Mouse (Mus musculus) stomach, postnatal 0 days (tissue): Measurements from ENCODE around the gene Fbxw10. TPM values are rescaled to one million over a fixed set of nuclear protein-coding genes. Genes with fewer than 3 reads are reported as not detected.
A peak's percentile ranks its signal among the peaks of the same experiment; 100 is the strongest.

Experiments used
- ATAC-seq: fragments of 200-750 bp; cut with Nextera tagmentation; 2 replicates; pipeline ENCODE4 v1.8.0; 2017; ENCODE audit not compliant: low FRiP score, low TSS enrichment
- DNase-seq: peaks from one replicate; pipeline ENCODE4 v3.0.0-alpha.2; 2016; ENCODE audit warnings: low spot score
- H3K27ac ChIP-seq: fragments of 300-500 bp; sonication (generic); replicated peaks from 2 replicates; pipeline ENCODE4 v1.5.1; 2014; ENCODE audit warnings: mild to moderate bottlenecking, control low read depth
- H3K27me3 ChIP-seq: fragments of 300-500 bp; sonication (generic); 2 replicates; pipeline ENCODE4 v1.6.1; 2014; ENCODE audit warnings: low read length; ENCODE audit not compliant: control insufficient read depth, insufficient read depth
- H3K36me3 ChIP-seq: fragments of 300-500 bp; sonication (generic); 2 replicates; pipeline ENCODE4 v1.6.1; 2014; ENCODE audit warnings: low read length, mixed read lengths; ENCODE audit not compliant: control insufficient read depth, insufficient read depth
- H3K4me1 ChIP-seq: fragments of 300-500 bp; sonication (generic); replicated peaks from 2 replicates; pipeline ENCODE4 v1.6.1; 2014; ENCODE audit warnings: antibody characterized with exemption; ENCODE audit not compliant: control insufficient read depth, insufficient read depth
- H3K4me2 ChIP-seq: fragments of 300-500 bp; sonication (generic); replicated peaks from 2 replicates; pipeline ENCODE4 v1.6.1; 2014; ENCODE audit warnings: low read depth, mild to moderate bottlenecking, control low read depth, moderate library complexity
- H3K4me3 ChIP-seq: fragments of 300-500 bp; sonication (generic); 2 replicates; pipeline ENCODE4 v1.5.1; 2014; ENCODE audit warnings: low read depth, low read length, control low read depth
- H3K9ac ChIP-seq: fragments of 300-500 bp; sonication (generic); 2 replicates; pipeline ENCODE4 v1.6.1; 2014; ENCODE audit warnings: mild to moderate bottlenecking, low read length, control low read depth, mixed read lengths
- H3K9me3 ChIP-seq: fragments of 300-500 bp; sonication (generic); 2 replicates; pipeline ENCODE4 v1.6.1; 2016; ENCODE audit warnings: low read length; ENCODE audit not compliant: control insufficient read depth
- CTCF ChIP-seq: IDR thresholded peaks from 2 replicates; pipeline ENCODE4 v1.5.1; 2016; ENCODE audit warnings: antibody characterized with exemption, low read depth, mild to moderate bottlenecking, moderate library complexity
- EP300 ChIP-seq: optimal IDR thresholded peaks from 2 replicates; pipeline ENCODE3; 2016; ENCODE audit warnings: antibody characterized with exemption
- WGBS: fragments of 180-500 bp; shearing (Covaris S2); extraction: QIAGEN DNeasy Blood & Tissue Kit; methylation state at CpG from one replicate; pipeline ENCODE4 v1.1.7; 2014; 5-methylcytosine and 5-hydroxymethylcytosine counted together
- polyA plus RNA-seq: library from polyadenylated mRNA; unstranded; fragments of >200 nt; fragmentation: Nextera tagmentation; extraction: Ambion mirVana; gene quantifications from 2 replicates; pipeline ENCODE4 v1.2.1, GENCODE M21; 2015

Gene Fbxw10
- polyA plus RNA-seq, 1 experiment from 2014 or later: 0.47 TPM

- Histone ChIP-seq H3K9me3 (no peaks in the 10 kb centered on the region), H3K4me2 (peak overlapping the region; percentile 77), H3K36me3 (no peaks in the 10 kb centered on the region), H3K27me3 (no peaks in the 10 kb centered on the region), H3K27ac (no peak overlapping the region), H3K4me3 (peak overlapping the region; percentile 82), H3K4me1 (no peaks in the 10 kb centered on the region), H3K9ac (no peak overlapping the region)
- 21% methylated on average over 9 of the region's 9 CpGs for WGBS
- DNase-seq (no peak), ATAC-seq (no peak)
- TF ChIP-seq CTCF: no peak
- TF ChIP-seq EP300: no peak
Measured at GRCm38 (mm10) chr11:62878728-62879127, 31.9 kb downstream of the Fbxw10 start.

GRCm38 (mm10) chr11:62879220-62880048 is 32.6 kb downstream of the Fbxw10 start, which contains the start of gene Tvp23b:
TSS of gene Tvp23b (plus strand) at chr11:62879455.
- Histone ChIP-seq H3K4me3 (peak within 1 kb of the TSS; percentile 82), H3K4me1 (no peaks in the 10 kb centered on the region), H3K9ac (peak within 1 kb of the TSS; percentile 93), H3K27me3 (no peaks in the 10 kb centered on the region), H3K4me2 (peak within 1 kb of the TSS; percentile 77), H3K9me3 (no peaks in the 10 kb centered on the region), H3K36me3 (no peaks in the 10 kb centered on the region), H3K27ac (peak within 1 kb of the TSS; percentile 90)
- ATAC-seq (peak; percentile 99), DNase-seq (peak; percentile 100)
- WGBS: 1% methylated on average over 53 of the region's 55 CpGs
- TF ChIP-seq EP300 (no peak), CTCF (peak; percentile 1; the same call in 1 of the 2 replicates)

GRCm38 (mm10) chr11:62883407-62883806 is 36.5 kb downstream of the Fbxw10 start:
- Histone ChIP-seq H3K36me3 (no peaks in the 10 kb centered on the region; the same call in 1 of the 2 replicates), H3K4me2 (no peak overlapping the region), H3K9ac (no peak overlapping the region), H3K27me3 (no peaks in the 10 kb centered on the region), H3K9me3 (no peaks in the 10 kb centered on the region), H3K27ac (no peak overlapping the region), H3K4me1 (no peaks in the 10 kb centered on the region), H3K4me3 (no peak overlapping the region)
- DNase-seq (no peak), ATAC-seq (no peak)
- no peak for TF ChIP-seq EP300
- no peak for TF ChIP-seq CTCF
- 92% methylated on average over 8 of the region's 8 CpGs for WGBS

GRCm38 (mm10) chr11:62885323-62885722 is 38.5 kb downstream of the Fbxw10 start:
- no peak for TF ChIP-seq CTCF
- TF ChIP-seq EP300: no peak
- no peak overlapping the region for H3K27ac ChIP-seq

GRCm38 (mm10) chr11:62890796-62891195 is 43.9 kb downstream of the Fbxw10 start:
- ATAC-seq (no peak), DNase-seq (no peak)
- Histone ChIP-seq H3K9me3 (no peaks in the 10 kb centered on the region), H3K27me3 (no peaks in the 10 kb centered on the region), H3K36me3 (no peaks in the 10 kb centered on the region; the same call in 1 of the 2 replicates), H3K4me1 (no peaks in the 10 kb centered on the region), H3K4me3 (no peak overlapping the region), H3K27ac (no peak overlapping the region), H3K4me2 (no peak overlapping the region), H3K9ac (no peak overlapping the region)
- 81% methylated on average over 4 of the region's 4 CpGs for WGBS
- TF ChIP-seq EP300 (no peak), CTCF (no peak)

More at GRCm38 (mm10) chr11:62885323-62885722, 38.5 kb downstream of the Fbxw10 start:
- Histone ChIP-seq H3K4me2 (no peak overlapping the region), H3K4me3 (no peak overlapping the region), H3K27me3 (no peaks in the 10 kb centered on the region), H3K36me3 (no peaks in the 10 kb centered on the region; the same call in none of the 2 replicates), H3K9me3 (no peaks in the 10 kb centered on the region), H3K4me1 (no peaks in the 10 kb centered on the region), H3K9ac (no peak overlapping the region)
- DNase-seq: no peak
- ATAC-seq: no peak
- WGBS: 69% methylated on average over 5 of the region's 5 CpGs

DNA sequence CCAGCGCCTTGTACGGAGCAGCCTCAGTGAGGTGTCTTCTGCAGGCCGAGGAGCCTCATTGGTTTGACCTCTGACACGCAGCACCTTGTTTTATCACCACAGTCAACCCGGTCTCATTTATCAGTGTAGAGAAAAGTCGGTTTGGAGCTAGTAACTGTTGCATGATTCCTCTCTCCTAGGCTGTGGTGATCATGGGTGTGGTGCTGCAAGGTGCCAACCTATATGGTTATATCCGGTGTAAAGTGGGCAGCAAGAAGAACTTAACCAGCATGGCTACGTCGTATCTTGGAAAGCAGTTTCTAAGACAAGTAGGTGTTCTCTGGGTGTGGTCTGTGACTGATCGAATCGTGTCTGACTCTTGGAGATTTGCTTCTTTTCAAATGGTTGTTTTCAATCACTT is 44.9 kb downstream of the Fbxw10 start:
- H3K36me3 ChIP-seq: peaks cover 3% of the 10 kb centered on the region; the same call in 1 of the 2 replicates
- no peak overlapping the region for H3K4me3 ChIP-seq
- H3K9me3 ChIP-seq: no peaks in the 10 kb centered on the region
- H3K27ac ChIP-seq: no peak overlapping the region
- no peak overlapping the region for H3K4me2 ChIP-seq
- no peak for TF ChIP-seq EP300
- no peak for TF ChIP-seq CTCF
- ATAC-seq (no peak), DNase-seq (no peak)
- no peak overlapping the region for H3K9ac ChIP-seq
- no peaks in the 10 kb centered on the region for H3K4me1 ChIP-seq
- H3K27me3 ChIP-seq: no peaks in the 10 kb centered on the region
- 90% methylated on average over 11 of the region's 11 CpGs for WGBS
